Mouse (Mus musculus): ENCODE measurements around the gene Mtmr10.

Gene Mtmr10

DNA sequence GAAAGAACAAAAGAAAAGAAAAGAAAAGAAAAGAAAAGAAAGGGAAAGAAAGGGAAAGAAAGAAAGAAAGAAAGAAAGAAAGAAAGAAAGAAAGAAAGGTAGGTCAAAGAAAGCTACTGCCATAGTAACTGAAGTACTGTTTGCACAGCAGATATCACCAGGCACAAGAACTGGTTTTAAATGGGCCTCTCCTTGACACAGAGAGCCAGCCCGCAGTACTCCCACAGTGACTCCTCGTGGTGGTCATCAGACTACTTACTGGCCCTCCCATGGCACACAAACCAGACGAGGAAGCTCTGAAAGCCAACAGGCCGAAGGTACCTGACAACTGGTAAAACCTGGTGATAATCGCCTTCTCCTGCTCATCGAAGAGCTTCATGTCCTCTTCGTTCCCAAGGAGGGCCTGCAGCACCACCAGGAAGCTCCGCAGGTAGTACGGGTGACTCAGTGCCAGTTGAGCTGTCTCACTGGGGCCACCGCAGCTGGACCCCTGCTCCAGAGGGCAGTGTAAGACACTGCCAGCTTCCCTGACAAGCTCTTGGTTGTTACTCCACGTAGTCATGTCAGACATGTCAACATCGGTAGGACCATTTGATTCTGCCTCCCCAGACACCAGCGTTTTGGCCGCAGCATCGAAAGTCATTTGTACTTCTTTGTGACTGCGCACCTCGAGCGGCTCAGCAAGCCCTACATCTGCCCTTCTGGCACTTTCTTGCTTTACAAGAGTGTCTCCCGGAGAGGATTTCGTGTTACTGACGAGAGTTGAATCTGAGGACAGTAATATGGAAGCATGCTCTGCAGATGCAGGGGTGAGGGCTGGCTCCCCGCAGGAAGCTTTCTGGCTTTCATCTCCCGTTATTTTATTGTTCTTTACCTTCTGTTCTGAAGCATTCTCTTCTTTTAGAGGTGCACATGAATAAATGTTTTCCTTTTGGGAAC lies 84.8 kb downstream of the Mtmr10 start:
- DNase-seq (ENCODE audit: low spot score): no peak

DNA sequence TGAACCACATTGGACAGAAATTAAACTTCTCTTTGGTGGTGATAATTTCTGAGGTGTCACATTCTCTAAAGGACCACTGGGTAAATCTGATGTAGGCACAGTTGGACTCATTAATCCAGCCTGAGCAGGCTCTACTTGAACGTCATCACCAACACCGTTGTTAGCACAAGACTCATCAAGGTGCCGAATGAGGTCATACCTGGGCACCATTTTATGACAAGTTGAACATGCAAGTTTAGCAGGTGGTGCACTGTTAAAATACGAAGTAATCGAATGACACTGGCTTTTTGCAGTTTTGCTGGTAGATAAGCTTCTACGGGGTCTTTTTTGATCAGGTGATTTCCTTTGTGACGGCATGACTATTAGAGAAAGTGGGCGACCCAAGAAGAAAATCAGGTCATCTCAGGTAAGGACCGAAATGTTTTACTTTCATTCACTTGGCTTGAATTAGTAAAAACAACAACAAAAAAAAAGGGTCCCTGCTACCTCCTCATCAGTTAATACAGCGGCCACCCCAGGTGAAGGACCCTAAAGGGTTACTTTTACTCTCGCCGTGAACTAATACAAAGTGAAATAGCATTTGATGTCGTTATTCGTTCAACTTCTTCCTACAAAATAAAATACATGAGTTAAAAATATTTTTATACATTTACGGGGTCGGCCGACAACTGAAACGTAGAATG lies 85.8 kb downstream of the Mtmr10 start:
- DNase-seq (ENCODE audit: low spot score): no peak

DNA sequence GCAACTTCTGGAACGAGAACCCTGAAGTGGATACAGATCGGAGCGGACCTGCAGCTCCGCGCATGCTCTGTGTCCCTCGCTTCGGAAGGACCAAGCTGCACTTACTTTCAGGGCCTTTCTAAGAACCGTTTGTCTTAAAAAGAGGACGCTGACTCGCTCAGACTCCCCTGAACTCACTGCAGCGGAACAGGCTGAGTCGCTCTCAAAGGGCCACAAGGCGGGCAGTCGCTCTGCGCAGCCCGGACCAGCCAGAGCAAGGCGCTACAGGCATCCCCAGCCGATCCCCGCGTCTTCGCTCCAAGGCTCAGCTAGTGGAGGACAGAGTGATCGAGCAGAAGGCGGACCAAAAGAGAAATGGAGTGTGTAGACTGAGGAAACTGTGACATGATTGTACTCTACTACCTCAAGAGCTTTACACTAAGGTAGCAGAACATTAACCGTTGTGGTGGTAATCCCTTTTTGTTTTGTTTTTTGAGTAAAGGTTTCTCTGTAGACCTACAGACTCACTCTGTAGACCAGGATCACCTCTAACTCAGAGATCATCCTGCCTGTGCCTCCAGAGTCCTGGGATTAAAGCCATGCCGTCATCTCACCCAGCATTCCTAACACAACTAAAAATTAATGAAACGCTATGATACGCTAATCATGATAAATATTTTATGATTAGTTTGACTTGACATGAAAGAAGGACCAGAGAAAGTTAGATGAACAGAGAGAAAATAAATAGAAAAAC lies 86.5 kb downstream of the Mtmr10 start, which contains the start of gene Fan1:
Gene Fan1 (minus strand): TSS at position 266 of the 733 bp plus-strand sequence.
- peak; percentile 83 for DNase-seq (ENCODE audit: low spot score)

Measured in urinary bladder, postnatal 14 days (tissue).